Mouse (Mus musculus): ENCODE measurements around the gene 1110008P14Rik.

1110008P14Rik gene

DNA sequence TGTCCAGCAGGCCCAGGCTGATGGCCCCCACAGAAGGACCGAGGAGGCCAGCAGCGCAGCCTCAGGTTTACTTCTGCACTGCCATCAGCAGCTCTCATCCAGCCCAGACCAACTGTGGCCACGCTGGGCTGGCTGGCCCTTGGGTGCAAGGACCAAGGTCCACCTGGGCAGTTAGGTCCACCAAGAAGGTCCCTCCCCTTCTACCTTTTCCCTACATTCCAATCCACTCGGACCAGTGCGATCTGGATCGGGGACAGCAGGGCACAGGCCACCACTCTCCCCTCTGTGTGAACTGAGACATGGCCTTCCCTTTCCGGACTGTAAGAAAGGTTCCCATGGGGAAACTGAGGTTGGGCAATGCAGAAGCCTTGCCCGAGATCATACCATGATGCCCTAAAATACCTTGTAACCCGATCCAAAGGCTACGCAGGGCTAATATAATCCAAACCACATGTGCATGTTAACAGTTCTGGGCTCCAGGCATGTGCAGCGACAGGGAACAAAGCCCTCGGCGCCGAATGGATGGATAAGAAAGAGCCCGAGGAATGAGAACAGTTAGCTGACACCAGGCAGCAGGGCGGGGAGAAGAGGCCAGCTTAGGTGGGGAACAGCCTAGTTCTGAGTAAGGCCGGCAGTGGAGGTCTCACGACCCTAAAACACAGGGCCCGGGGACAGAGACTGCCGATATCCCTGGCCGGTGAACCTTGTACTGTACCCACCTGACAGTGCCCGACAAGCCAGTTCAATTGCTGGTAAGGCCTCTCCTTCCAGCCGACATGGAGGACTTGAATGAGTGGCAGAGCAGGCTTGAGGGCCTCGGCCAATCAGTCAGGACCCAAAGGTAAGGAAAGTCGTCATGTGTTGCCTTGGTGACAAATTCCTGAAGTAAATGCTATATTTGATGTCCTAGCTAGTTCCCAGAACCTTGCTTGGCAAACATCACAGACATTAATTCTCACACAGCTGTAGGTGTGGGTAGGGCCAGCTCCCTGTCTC, 27.0 kb upstream of the 1110008P14Rik start:
- DNase-seq (ENCODE audit: low read depth), result no peak

DNA sequence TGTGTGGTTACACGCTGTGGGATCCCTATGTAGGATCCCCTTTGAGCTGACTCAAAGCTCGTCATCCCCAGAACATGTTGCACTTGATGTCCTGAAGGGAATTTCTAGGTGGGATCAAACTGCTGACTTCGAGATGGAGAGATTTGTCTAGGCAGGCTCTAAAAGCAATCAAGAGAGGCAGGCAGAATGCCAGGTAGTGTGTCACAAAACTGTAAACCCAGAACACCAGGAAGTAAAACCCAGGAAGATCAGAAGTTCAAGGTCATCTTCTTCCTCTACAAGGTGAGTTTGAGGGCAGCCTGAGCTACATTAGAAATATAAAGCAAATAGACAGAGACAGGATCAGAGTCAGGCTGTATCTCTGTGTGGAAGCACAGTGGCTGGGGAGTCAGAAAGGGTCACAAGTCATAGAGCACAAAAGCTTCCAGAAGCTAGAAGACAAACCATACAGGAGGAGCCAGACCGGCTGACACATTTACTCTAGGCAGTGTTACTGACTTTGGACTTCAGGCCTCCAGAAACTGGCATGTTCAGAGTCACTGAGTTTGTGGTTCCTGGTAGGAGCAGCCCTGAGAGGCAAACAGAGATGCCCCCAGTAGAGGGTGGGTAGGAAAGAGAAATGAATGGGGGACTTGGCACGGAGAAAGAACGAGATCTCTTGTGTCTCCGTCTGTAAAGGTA, 25.5 kb upstream of the 1110008P14Rik start:
- DNase-seq (ENCODE audit: low read depth), result no peak

DNA sequence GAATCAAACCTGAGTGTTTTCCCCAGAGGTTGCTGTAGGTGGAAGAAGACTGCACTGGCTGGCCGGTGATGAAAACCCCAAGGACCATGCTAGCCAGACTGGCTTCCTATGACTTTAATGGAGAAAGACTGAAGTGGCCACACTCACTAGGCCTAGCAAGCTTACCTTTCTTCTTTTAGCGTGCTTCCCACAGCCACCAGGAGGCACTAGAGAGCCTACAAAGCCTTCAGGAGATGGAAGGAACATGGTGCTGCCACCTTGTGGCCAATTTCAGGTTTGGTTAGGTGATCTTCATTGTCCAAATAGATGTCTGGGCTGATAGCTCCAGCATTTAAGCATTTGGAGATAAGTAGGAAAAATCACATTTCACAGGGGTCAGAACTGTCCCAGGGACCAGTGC, 22.9 kb upstream of the 1110008P14Rik start:
- DNase-seq (ENCODE audit: low read depth), result peak; percentile 100

DNA sequence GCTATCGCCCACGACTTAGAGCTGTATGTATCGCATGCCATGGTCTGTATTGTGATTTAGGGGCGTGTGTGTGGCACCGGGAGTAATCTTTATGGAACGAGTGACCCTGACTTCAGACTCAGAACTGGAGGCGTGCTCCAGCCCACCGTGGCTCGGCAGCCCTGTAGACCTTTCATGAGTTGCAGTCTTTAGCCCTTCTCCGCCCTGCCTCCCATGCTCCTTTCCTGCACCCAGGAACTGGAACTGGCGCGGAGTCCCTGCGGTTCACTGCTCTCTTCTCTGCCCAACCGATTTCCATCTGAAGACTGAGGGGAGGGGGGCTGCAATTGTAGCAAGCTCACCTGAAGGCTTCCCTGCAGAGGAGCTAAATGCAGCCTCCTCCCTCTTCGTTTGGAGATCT, 15.0 kb upstream of the 1110008P14Rik start:
- DNase-seq (ENCODE audit: low read depth), result no peak

DNA sequence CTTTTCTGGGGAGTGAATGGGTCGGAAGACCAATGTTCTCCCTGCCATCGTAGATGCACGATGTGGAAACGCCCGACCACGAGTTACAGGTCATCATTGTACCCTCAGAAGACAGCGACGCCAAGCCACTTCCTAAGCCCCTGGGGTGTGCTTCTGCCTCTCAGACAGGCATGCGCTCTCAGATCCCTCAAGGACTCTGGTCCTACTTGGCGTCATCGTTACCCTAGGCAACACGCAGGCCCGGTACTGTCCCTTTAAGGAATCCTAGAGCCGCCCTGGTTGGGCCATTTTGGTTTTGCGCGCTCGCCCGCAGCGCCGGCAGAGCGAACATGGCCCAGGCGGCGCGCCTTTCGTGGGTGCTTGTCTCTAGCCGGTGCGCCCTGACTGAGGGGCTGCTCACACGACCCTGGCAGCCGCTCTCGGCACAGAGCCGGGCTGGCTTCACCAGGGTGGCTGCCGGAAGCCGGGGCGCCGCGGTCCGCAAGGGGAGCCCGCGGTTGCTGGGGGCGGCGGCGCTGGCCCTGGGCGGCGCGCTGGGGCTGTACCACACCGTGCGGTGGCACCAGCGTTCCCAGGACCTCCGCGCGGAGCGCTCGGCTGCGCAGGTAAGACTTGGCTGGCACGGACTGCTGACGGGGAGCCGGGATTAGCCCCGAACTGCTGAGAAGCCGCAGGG, 14.3 kb upstream of the 1110008P14Rik start:
- DNase-seq (ENCODE audit: low read depth), result peak; percentile 93

DNA sequence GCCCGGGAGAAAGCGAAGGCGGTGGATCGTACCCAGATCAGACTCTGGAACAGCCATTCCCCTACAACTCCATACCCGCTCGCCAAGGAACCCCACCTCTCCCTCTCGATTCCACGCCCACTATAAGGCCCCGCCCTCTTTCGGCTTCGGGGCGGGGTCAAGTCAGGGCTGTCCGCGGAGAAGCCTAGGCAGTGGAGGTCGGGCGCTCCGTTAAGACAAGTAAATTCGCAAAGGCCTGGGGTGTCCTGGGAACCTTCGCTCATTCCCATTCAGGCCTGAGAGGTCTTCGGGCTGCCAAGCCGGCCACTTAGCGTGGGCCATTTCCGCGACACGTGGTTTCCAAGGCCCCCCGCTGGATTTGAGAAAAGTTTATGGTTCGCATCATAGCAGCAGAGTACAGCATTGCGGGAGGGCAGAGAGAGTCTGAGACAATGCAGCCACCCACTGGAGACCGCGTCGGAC, 13.8 kb upstream of the 1110008P14Rik start, which contains the start of gene Ptges2:
Gene Ptges2 (plus strand): TSS at position 413 of the 462 bp plus-strand sequence.
- peak; percentile 95 for DNase-seq (ENCODE audit: low read depth)

- no peak for DNase-seq (ENCODE audit: low read depth)
Measured at GRCm38 (mm10) chr2:32394973-32395372, 13.2 kb upstream of the 1110008P14Rik start.

GRCm38 (mm10) chr2:32392063-32392462, 10.3 kb upstream of the 1110008P14Rik start:
- DNase-seq (ENCODE audit: low read depth), result no peak

GRCm38 (mm10) chr2:32390871-32391270, 9.1 kb upstream of the 1110008P14Rik start:
- no peak for DNase-seq (ENCODE audit: low read depth)

DNA sequence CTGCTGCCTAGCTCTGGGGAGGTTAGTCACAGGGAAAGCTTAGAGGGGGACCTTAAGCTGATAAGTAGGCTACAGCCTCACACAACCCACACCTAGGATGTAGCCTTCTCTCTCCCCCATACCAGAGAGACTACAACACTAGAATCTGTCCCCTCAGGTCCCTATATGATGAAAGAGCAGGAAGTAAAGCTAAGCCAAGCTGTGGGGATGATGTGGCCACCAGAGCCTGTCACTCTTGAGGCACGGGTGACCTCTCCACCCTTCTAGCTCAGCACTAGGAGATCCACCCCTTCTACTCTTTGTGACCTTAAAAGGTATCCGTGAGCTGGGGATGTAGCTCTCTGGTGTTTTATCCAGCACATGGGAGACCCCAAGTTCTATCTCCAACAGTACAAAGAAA, 7.4 kb upstream of the 1110008P14Rik start:
- no peak for DNase-seq (ENCODE audit: low read depth)

GRCm38 (mm10) chr2:32387706-32388490, 6.2 kb upstream of the 1110008P14Rik start, which contains the start of gene Lcn2:
Gene Lcn2, minus strand, starts transcription at chr2:32388252.
- no peak for DNase-seq (ENCODE audit: low read depth)

- DNase-seq (ENCODE audit: low read depth), result no peak
Measured at GRCm38 (mm10) chr2:32382689-32383088, 951 bp upstream of the 1110008P14Rik start.

- peak; percentile 55 for DNase-seq (ENCODE audit: low read depth)
Measured at GRCm38 (mm10) chr2:32381141-32381774, 480 bp downstream of the 1110008P14Rik start.

- DNase-seq (ENCODE audit: low read depth), result no peak
Measured at GRCm38 (mm10) chr2:32380001-32380500, 1.7 kb downstream of the 1110008P14Rik start.

DNA sequence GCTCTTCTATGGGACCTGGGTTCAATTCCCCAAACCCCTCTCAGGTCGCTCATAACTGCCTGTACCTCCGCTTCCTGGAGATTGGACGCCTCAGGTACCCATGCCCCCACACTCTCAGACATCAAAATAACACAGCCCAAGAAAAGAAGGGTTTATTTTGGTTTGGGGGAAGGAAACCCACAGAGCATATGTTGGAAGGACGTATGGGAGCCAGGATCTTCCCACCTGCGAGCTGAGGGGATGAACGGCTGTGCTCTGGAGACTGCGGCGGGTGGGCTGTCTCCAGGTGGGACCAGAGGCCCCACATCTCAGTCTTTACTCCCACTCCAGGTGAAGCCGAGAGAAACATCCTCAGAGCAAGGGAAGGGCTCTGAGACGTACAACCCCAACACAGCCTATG, 4.8 kb downstream of the 1110008P14Rik start:
- DNase-seq (ENCODE audit: low read depth), result no peak

DNA sequence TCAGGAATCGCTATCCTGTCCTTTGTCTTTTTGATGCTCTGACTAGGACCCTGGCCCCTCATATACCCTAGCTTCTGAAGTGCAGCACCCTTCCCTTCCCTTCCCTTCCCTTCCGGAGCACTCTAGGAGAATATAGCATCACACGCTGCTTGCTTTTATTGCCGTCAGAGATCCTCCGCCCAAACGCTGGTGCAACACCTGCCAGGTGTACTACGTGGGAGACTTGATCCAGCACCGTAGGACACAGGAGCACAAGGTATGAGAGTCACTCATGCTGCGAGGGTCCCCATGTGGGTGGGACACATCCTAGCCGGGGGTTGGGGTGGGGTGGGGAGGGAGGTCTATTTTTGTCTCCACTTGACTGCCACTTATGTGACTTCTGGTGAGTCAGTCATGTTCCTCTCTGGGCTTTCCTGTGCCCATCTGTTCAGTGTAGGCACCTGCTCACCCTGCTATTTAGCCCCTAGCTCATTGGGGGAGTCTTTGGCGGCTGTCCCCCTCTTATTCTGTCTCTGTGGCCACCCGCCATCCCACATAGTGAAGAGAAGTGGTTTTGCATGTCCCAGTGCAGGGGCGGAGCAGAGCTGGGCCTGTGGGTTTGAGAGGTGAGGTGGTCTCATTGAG, 6.3 kb downstream of the 1110008P14Rik start:
- no peak for DNase-seq (ENCODE audit: low read depth)

GRCm38 (mm10) chr2:32374191-32374590, 7.5 kb downstream of the 1110008P14Rik start:
- DNase-seq (ENCODE audit: low read depth), result no peak

GRCm38 (mm10) chr2:32367315-32367714, 14.4 kb downstream of the 1110008P14Rik start:
- no peak for DNase-seq (ENCODE audit: low read depth)

GRCm38 (mm10) chr2:32364121-32364520, 17.6 kb downstream of the 1110008P14Rik start:
- peak; percentile 26 for DNase-seq (ENCODE audit: low read depth)

Data from induced T-regulatory cell, adult 2 months (primary cell).